Mouse (Mus musculus) frontal cortex, adult (tissue): Measurements from ENCODE around the gene Mgll.

Source experiments
- ATAC-seq: cut with Nextera tagmentation; 2 replicates; pipeline ENCODE4 v1.9.2; 2017; ENCODE audit warnings: mild to moderate bottlenecking, moderate library complexity, mixed read lengths; ENCODE audit not compliant: low TSS enrichment

The Mgll gene

GRCm38 (mm10) chr6:88724313-88725195 lies at the start of gene Mgll:
Gene Mgll (plus strand): TSS chr6:88724412.
- peak; percentile 64 for ATAC-seq

- ATAC-seq = no peak
Measured at GRCm38 (mm10) chr6:88675815-88676214, 48.4 kb upstream of the Mgll start.

GRCm38 (mm10) chr6:88676753-88677736 lies 47.2 kb upstream of the Mgll start:
- no peak for ATAC-seq

- no peak for ATAC-seq
Measured at GRCm38 (mm10) chr6:88677738-88678137, 46.5 kb upstream of the Mgll start.

- peak; percentile 57; the same call in 1 of the 2 replicates for ATAC-seq
Measured at GRCm38 (mm10) chr6:88681026-88681425, 43.2 kb upstream of the Mgll start.

GRCm38 (mm10) chr6:88683380-88684053 lies 40.7 kb upstream of the Mgll start:
- peak; percentile 31; the same call in 1 of the 2 replicates for ATAC-seq

GRCm38 (mm10) chr6:88688171-88688570 lies 36.0 kb upstream of the Mgll start:
- no peak for ATAC-seq

- ATAC-seq = no peak
Measured at GRCm38 (mm10) chr6:88688712-88689111, 35.5 kb upstream of the Mgll start.

- no peak for ATAC-seq
Measured at GRCm38 (mm10) chr6:88690211-88690610, 34.0 kb upstream of the Mgll start.

- no peak for ATAC-seq
Measured at GRCm38 (mm10) chr6:88691361-88691760, 32.9 kb upstream of the Mgll start.

GRCm38 (mm10) chr6:88702887-88703286 lies 21.3 kb upstream of the Mgll start:
- no peak for ATAC-seq

- no peak for ATAC-seq
Measured at GRCm38 (mm10) chr6:88703731-88704130, 20.5 kb upstream of the Mgll start.

- no peak for ATAC-seq
Measured at GRCm38 (mm10) chr6:88708401-88709278, 15.6 kb upstream of the Mgll start.

GRCm38 (mm10) chr6:88709279-88709575 lies 15.0 kb upstream of the Mgll start:
- ATAC-seq = 0 out of 2 replicates have a peak, but pooled peaks have one; percentile 42

- peak; percentile 68 for ATAC-seq
Measured at GRCm38 (mm10) chr6:88711313-88711712, 12.9 kb upstream of the Mgll start.

GRCm38 (mm10) chr6:88712083-88712482 lies 12.1 kb upstream of the Mgll start:
- ATAC-seq = peak; percentile 46; the same call in 1 of the 2 replicates

GRCm38 (mm10) chr6:88713320-88713719 lies 10.9 kb upstream of the Mgll start:
- ATAC-seq = no peak

GRCm38 (mm10) chr6:88714200-88714674 lies 10.0 kb upstream of the Mgll start:
- no peak for ATAC-seq

GRCm38 (mm10) chr6:88715378-88715781 lies 8.8 kb upstream of the Mgll start:
- ATAC-seq = 0 out of 2 replicates have a peak, but pooled peaks have one; percentile 20

GRCm38 (mm10) chr6:88715966-88716365 lies 8.2 kb upstream of the Mgll start:
- no peak for ATAC-seq
